Mouse (Mus musculus) left cerebral cortex, postnatal 10 days (tissue): ENCODE results near the gene Vat1l. TPM values are rescaled to one million over a fixed set of nuclear protein-coding genes. Genes with fewer than 3 reads are reported as not detected.

ENCODE experiments used
- DNase-seq, 2 experiments: peaks; one replicate each; pipeline ENCODE4 v3.0.0; 2021 to 2022; ENCODE audit warnings: low spot score in 2 of 2, mixed read lengths in 1 of 2; ENCODE audit errors: extremely low spot score in 1 of 2
- intact Hi-C: fragments of 180-260 bp; cut with DNase I; formaldehyde crosslinking; loops from one replicate; pipeline ENCODE4 v1.15.1; 2025
- total RNA-seq, 2 experiments: library from RNA; stranded (reverse); gene quantifications; 2 replicates each; pipeline ENCODE4 v1.2.3; 2021

Vat1l gene
- total RNA-seq, 2 experiments from 2014 or later, result 63.8 to 70.8 TPM

DNA sequence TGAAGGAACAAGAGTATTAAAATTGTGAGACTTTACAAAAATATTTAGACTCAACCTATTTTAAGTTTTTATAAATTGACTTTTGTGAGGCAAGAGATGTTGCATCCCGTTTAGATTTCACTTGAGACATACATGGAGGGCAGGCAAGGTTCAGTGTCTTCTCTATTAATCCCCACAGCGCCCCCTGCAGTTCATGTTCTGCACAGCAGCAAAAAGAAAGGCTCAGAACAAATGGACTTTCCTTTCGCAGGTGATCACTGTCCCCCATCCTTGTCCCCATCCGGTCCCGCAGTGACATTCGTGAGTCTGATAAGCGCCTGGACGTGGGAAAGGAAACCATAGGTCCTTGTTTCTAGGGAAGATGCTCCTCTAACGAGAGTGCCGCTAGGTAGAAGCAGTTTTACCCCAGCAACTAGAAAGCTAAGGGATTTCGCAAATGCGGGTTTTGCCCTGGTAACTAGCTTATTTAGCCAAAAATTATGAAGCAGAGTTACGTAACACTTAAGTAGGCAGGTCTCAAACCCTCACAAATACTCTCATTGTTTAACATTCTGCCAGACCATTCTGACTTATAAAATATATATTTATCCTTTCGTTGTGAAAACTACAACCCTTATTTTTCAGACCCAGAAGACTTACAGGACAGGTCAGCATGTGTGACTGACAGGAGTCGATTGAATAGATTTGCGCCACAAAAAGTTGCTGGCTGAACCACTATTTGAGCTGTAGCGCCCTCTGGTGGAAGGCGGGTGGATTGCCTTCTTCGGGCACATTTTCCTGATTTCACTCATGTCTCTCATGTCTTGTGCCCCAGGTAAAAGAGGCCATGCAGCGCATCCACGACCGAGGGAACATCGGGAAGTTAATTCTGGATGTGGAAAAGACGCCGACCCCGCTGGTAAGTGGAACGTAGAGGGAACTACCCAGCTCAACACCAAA is 163.9 kb downstream of the Vat1l start:
- DNase-seq, result peak; percentile 64 to 75
- intact Hi-C loops, result loop anchor here (1.0 to 5.0 kb wide), 3 partner anchors 167 to 705 kb away; no protein-coding TSS in a partner anchor

DNA sequence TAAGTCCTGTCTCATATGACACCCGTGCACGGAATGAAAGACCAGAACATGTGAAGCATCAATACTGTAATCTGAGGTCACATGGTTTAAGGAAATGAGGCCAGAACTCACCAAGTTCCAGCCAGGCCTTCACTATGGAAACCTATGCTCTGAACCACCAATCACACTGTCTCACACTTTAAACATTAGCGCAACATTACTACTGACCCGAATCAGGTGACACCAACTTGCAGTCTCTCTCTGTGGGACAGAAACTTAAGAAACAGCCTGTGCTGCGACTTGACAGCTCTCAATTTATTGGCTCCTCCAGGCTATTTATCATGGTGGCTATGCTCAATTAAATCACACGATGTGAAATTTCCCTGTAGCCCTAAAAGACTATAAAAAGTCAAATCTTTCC is 169.0 kb downstream of the Vat1l start:
- intact Hi-C loops, result no loop called here
- DNase-seq, result no peak

DNA sequence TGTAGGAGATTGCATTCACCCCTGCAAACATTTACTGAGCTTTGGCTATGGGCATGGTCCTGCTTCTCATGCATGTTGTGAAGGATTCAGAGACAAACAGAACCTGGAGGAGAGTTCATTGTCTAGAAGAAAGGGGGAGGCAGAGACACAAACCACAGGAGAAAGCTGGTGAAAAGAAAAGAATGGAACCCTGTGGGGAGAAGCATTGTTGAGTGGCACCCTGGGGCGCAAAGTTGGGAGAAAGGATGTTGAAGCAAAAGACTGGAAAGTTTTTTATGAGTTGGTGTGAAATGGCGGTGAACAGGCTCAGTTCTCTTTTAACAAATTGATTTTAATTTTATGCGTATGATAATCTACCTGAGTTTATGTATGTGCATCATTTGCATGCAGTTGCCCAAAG is 178.8 kb downstream of the Vat1l start:
- DNase-seq, result no peak
- intact Hi-C loops, result no loop called here

DNA sequence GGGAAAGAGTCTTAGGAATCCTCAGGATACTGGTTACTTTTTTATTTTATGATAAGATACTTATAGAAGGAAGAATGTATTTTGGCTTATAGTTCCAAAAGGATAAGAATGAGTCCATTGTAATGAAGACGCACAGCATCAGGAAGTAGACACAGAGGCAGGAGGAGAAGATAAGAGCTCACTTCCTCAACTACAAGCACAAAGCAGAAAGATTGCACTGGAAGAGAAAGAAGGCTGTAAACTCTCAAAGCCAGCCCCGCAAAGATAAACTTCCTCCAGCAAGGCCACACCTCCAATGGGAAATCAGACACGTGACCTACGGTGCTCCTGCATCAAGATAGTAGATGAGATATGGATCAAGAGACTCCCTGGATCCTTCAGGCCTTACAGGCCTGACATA is 182.1 kb downstream of the Vat1l start:
- intact Hi-C loops, result no loop called here
- no peak for DNase-seq

DNA sequence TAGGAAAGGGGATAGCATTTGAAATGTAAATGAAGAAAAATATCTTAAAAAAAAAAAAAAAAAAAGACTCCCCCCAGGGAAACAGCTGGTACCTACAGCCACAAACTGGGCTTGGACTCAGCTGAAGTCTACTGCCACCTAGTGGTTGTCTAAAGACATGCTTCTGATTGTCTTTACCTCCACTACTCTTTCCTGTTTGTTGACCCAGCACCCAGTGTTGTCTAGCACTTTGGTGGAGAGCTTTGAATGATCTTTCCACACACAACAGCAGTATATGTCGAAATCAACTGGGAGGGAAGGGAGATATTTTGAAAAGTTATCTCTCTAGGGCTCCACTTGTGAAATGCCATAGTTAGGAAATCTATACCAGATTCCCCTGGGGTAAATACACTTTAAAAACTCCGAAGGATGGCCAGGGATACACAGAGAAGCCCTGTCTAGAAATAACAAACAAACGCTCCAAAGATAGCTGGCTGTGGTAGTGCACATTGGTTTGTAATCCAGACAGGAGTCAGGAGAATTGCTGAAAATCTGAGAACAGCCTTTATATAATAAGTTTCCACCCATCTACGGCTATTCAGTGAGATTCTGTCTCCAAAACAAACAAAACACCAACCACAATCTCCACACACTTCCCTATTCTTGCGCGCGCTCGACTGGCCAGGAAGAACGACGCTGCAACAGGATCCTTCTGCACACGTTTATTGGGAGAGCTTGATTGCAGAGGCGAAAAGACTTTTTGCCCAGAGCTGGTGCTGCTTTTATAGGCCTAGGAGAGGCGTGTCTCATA is 185.2 kb downstream of the Vat1l start:
- no peak for DNase-seq
- intact Hi-C loops, result no loop called here

DNA sequence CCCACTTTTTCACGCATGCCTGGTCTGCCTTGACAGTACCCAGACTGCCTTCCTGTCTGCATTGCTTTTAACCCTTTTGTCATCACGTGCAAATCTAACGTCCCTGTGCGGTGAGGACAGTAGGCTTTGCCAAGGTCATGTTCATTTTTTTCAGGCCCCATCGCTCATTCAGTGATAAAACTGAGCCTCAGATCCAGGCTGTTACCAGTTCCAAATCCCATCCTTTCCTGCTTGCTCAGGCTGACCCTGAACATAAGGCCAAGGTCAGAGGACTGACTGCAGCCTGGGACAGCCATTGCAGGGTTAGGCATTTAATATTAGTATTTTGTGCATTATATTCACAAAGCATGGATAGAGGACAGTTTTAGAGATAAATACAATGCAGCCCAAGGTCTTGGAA is 192.9 kb downstream of the Vat1l start:
- no peak for DNase-seq
- intact Hi-C loops, result no loop called here

DNA sequence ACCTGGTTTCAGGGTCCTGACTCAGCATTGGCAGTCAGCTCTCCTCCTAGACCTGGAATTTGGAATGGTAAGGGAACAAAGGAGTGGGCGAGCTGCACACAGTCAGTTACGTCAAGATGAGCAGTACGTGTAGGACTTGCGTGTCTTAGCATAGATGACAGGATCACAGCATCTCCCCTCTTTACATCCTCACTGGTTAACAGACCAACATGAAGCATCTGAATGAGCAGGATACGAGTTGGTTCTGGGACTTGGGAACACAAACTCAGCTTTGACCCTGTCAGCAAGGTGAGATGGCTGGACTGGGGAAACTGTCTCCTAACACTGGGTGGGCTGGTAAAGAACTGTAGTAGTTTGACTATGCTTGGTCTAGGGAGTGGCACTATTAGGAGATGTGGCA is 193.9 kb downstream of the Vat1l start:
- DNase-seq, result no peak
- intact Hi-C loops, result no loop called here

DNA sequence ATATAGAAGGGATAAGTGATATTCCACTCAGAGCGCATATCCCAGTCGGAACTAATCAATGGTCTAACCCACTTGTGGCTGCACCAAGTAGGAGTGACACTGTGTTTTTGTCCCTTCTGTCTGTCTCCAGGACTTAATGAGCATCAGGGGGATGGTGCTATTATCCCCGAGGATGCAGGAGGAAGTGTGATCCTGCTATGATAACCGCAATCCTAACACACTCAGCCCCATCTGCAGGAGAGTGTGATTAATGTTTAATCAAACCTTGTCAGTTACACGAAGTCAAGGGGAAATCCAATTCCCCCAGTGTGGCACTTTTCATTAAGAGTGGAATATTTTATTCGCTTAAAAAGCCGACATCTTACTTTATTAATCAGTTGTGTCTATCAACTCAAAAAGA is 196.3 kb downstream of the Vat1l start:
- intact Hi-C loops, result no loop called here

DNA sequence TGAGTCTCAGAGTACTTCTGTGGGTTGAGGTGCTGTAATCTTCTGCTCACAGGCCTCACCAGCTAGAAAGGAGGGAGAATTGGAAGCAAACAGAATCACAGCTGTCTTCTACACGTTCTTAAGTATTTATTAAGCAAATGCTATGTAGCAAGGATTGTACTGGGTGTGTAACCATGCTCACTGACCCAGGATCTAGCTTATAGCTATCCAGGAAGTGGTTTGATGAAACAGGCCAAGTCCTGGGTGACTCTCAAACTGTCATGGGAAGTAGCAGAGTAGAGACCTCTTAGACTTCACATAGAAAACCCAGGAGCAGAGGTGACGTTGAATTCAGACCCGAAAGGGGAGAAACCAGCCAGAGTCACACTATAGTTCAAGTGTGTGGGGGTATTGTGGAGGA is 206.0 kb downstream of the Vat1l start:
- intact Hi-C loops, result no loop called here
- no peak for DNase-seq

More for the DNA sequence above, 196.3 kb downstream of the Vat1l start:
- no peak for DNase-seq

DNA sequence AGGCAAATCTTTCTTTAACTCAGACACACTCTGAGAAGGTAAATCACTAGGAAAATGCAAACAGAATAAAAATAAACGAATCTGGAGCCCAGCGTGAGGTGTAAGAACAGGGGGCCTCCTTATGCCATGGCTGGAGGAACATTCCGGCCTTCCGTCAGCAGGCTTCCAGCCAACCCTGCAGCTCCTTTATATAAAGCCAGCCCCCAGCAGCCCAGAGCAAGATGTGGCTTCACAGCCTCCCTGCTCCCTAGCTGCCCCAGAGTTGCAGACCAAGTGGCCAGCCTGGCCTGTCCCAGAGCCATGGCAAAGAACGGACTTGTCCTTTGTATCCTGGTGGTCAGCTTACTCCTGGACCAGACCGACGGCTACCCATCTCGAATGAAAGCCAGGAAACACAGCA is 212.4 kb downstream of the Vat1l start, which contains the start of gene Clec3a:
Gene Clec3a (plus strand): TSS at position 301 of the 400 bp plus-strand sequence.
- no peak for DNase-seq
- intact Hi-C loops, result no loop called here

DNA sequence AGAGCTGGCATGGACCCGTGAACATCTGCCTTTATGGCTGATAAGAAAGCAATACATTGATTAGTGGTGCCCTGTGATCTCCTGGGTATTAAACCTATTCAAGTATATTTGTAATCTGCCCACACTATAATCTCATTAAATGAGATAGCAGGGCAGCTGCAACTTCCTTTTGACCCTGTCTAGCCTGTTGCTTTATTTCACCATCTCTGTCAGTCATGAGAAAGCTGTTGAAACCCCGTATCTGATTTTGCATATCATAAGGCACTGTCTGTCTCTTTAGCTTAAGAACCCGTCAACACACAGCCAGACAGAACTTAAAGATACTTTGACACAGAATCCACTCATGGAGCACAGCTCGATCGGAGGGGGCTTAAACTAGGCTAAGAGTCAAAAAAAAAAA is 213.1 kb downstream of the Vat1l start:
- DNase-seq, result no peak
- intact Hi-C loops, result no loop called here

DNA sequence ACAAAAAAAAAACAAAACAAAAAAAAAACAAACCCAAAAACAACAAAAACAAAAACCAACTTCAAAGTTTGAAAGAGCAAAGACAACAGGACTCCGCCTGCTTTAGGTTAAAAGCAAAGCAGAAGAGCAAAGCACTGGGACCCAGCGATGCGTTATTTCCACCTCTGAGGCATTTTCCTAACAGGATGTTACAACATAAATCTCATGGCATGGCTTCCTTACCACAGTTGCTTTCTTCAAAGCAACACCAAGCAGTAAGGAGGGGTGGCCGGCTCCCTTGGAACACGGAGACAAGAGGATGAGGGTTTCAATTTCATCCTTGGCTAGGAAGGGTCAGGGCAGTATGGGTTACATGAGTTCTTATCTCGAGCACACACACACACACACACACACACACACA is 213.5 kb downstream of the Vat1l start:
- no peak for DNase-seq
- intact Hi-C loops, result no loop called here

DNA sequence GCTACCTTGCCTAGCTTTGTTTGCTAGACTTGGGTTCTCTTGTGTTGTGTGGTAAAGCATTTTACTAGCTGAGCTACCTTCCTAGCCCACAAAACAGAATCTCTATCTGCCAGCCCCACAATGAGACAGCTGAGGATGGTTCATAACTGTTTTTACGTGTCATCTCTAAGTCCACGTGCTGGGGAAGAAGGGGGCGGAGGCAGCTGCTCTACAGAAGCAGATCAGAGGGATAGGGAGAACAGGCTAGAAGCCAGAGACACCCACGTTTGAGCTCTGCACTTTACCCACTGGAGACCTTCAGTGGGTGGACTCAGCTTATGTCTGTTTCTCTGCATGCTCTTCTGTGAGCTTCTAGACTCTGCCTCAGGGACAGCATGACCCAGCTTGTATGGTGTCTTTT is 216.1 kb downstream of the Vat1l start:
- intact Hi-C loops, result no loop called here
- DNase-seq, result no peak

Other genes starting within 250 kb of the Vat1l start
- 1 to 10 TPM; 3.8 to 4.8 TPM for gene Nudt7, start 72.1 kb upstream of the Vat1l start, total RNA-seq
- gene Clec3a, start 212.5 kb downstream of the Vat1l start, total RNA-seq, result not detected
- gene Wwox, start 234.0 kb downstream of the Vat1l start, total RNA-seq, result 10 to 100 TPM; 12.5 to 13.4 TPM